Mouse (Mus musculus): Measurements from ENCODE around the gene Nxpe3. TPM values are rescaled to one million over a fixed set of nuclear protein-coding genes. Genes with fewer than 3 reads are reported as not detected.

Nxpe3 gene
- total RNA-seq (2023): 39.5 TPM

GRCm38 (mm10) chr16:55894893-55895650 lies at the start of gene Nxpe3:
Gene Nxpe3, minus strand, starts transcription at chr16:55895285.

DNA sequence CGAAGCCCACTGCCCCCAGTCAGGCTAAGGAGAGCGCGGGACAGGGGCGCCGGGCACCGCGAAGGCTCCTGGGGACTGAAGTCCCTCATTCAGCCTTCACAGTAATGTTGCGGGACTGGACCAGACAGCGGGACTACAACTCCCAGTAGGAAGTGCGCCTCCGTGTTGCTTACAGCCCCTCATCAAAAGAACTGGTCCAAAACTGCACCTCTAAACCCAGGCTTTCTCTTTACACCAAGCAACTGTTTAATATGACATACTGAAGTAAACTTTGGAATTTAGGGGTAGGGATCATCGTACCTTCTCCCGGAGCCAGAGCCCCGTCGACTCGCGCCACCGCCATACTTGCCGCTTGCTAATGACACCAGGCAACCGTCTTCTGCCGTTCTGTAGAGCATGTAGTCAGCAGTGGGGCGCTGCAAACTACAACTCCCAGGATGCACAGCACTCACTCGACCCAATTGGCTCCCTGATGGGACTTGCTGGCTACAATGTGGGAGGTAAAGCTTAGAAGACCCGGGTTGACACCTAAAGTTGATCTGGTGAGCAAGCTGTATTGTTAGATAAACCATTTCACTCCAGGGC lies 39.5 kb upstream of the Nxpe3 start, which contains the start of gene Cep97:
Gene Cep97, minus strand, starts transcription at position 403 of the 585 bp plus-strand sequence.

GRCm38 (mm10) chr16:55838510-55839474 lies 56.3 kb downstream of the Nxpe3 start, which contains the start of gene Nfkbiz:
Gene Nfkbiz, minus strand, starts transcription at chr16:55838899.

Other genes with a start within 250 kb of the Nxpe3 start
- 145 TPM for gene Nfkbiz, start 56.4 kb downstream of the Nxpe3 start, total RNA-seq (2023)
- gene Cep97, start 39.6 kb upstream of the Nxpe3 start, total RNA-seq (2023): 67.9 TPM
- gene Rpl24, start 71.0 kb upstream of the Nxpe3 start, total RNA-seq (2023): 959 TPM
- gene Zbtb11, start 78.6 kb upstream of the Nxpe3 start, total RNA-seq (2023): 62.2 TPM
- gene Pcnp, start 134.5 kb upstream of the Nxpe3 start, total RNA-seq (2023): 111 TPM
- 20.6 TPM for gene Trmt10c, start 142.5 kb upstream of the Nxpe3 start, total RNA-seq (2023)
- gene Senp7, start 153.1 kb upstream of the Nxpe3 start, total RNA-seq (2023): 94.1 TPM

Measured in CD4-positive naive resting alpha-beta T cell, adult 57 days (primary cell).